Mouse (Mus musculus) kidney, adult 2 months (tissue): ENCODE results near the gene Ndufs3.

ENCODE experiments used
- CTCF ChIP-seq: fragments of 200-500 bp; conservative IDR thresholded peaks from 2 replicates; pipeline ENCODE4 v1.5.1; 2011; ENCODE audit warnings: low read depth, mild to moderate bottlenecking, control low read depth, low read length, moderate library complexity, mixed read lengths; ENCODE audit not compliant: insufficient read depth, insufficient read length
- POLR2A ChIP-seq: fragments of 200-500 bp; IDR thresholded peaks from one replicate; pipeline ENCODE4 v1.6.1; 2011; ENCODE audit warnings: low read depth, low read length, control low read depth

DNA sequence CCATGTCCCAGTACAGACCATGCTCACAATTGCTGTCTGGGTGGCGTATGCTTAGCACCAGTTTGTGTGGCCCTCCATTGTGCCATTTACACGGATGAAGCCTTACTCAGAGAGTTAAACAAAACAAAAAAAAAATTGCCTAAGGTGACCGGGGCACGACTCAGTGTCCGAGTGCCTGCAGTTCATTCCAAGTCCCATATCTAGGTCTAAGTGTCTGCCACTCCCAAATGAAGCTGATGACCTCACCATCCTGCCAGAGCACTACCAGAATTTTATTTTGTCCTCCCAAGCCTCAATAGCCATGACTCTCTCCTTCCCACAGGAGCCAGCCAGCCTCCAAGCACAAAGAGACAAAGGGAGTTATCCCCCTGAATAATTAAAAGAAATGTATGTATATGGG is 17.0 kb downstream of the Ndufs3 start:
- TF ChIP-seq CTCF: no peak
- TF ChIP-seq POLR2A: no peak
